Comparison of ENCODE assay signal across 13 mouse cellular contexts in genomic region chr2:148023340-148023806, GRCm38 (mm10). TPM values are rescaled to one million over a fixed set of nuclear protein-coding genes. Genes with fewer than 3 reads are reported as not detected.
DNase-seq lines count a peak whose midpoint lies in the region; ATAC-seq and TF ChIP-seq lines count a peak whose summit lies in the region.
"Had no signal": no experiment of that assay in that cellular context is flagged by ENCODE, and none has a peak within 500 bp of the region (broad histone marks: within the 10 kb centered on the region; RNA-seq: fewer than 3 reads in every experiment).

No protein-coding gene starts in this region.

- H3K36me3 ChIP-seq in hindbrain, embryonic 10.5 days: no peaks in the 10 kb centered on the region
- H3K36me3 ChIP-seq in hindbrain, embryonic 14.5 days (replicated peaks; ENCODE audit: control insufficient read depth, insufficient read depth): no peaks in the 10 kb centered on the region
- no peaks in the 10 kb centered on the region for H3K36me3 ChIP-seq in midbrain, embryonic 11.5 days (ENCODE audit: control insufficient read depth, insufficient read depth, low read length)
- H3K36me3 ChIP-seq in midbrain, postnatal 0 days (ENCODE audit: insufficient read depth, low read length): no peaks in the 10 kb centered on the region
- no peaks in the 10 kb centered on the region for H3K36me3 ChIP-seq in liver, embryonic 16.5 days (ENCODE audit: control insufficient read depth, insufficient read depth)
- H3K36me3 ChIP-seq in stomach, embryonic 15.5 days: no peaks in the 10 kb centered on the region
- H3K36me3 ChIP-seq: embryonic facial prominence, embryonic 15.5 days; G1E had no signal

- no peak; the same call in 1 of the 2 replicates for ATAC-seq in hindbrain, embryonic 14.5 days (ENCODE audit: low FRiP score)
- ATAC-seq in midbrain, embryonic 11.5 days (ENCODE audit: low FRiP score): peak; percentile 82
- ATAC-seq in midbrain, postnatal 0 days (ENCODE audit: low FRiP score): no peak
- no peak for ATAC-seq in liver, embryonic 16.5 days (ENCODE audit: low read depth)
- no peak; the same call in 1 of the 2 replicates for ATAC-seq in stomach, embryonic 15.5 days (ENCODE audit: insufficient read depth, low FRiP score, low read depth)

- WGBS in hindbrain, embryonic 10.5 days: 3% methylated on average over 12 of the region's 12 CpGs
- 1% methylated on average over 12 of the region's 12 CpGs for WGBS in hindbrain, embryonic 14.5 days
- 3% methylated on average over 12 of the region's 12 CpGs for WGBS in midbrain, embryonic 11.5 days
- 4% methylated on average over 12 of the region's 12 CpGs for WGBS in midbrain, postnatal 0 days
- 20% methylated on average over 12 of the region's 12 CpGs for WGBS in liver, embryonic 16.5 days (ENCODE audit: insufficient replicate concordance)
- WGBS in stomach, embryonic 15.5 days: 6% methylated on average over 12 of the region's 12 CpGs

- no peak overlapping the region for H3K4me2 ChIP-seq in hindbrain, embryonic 14.5 days (replicated peaks)
- H3K4me2 ChIP-seq in midbrain, embryonic 11.5 days: no peak overlapping the region; the same call in 1 of the 2 replicates
- H3K4me2 ChIP-seq in midbrain, postnatal 0 days (ENCODE audit: low read depth, low read length, poor library complexity, severe bottlenecking): no peak overlapping the region
- no peak overlapping the region for H3K4me2 ChIP-seq in liver, embryonic 16.5 days (ENCODE audit: low read depth, low read length)
- H3K4me2 ChIP-seq in stomach, embryonic 15.5 days: peak overlapping the region; percentile 29
- H3K4me2 ChIP-seq: embryonic facial prominence, embryonic 15.5 days had no signal

- no peak overlapping the region for H3K27ac ChIP-seq in hindbrain, embryonic 10.5 days
- no peak overlapping the region for H3K27ac ChIP-seq in hindbrain, embryonic 14.5 days
- H3K27ac ChIP-seq in midbrain, embryonic 11.5 days (ENCODE audit: low read depth, low read length): peak overlapping the region; percentile 62; the same call in 1 of the 2 replicates
- H3K27ac ChIP-seq in midbrain, postnatal 0 days (ENCODE audit: low read depth, low read length): no peak overlapping the region
- H3K27ac ChIP-seq in liver, embryonic 16.5 days (ENCODE audit: low read length): peak overlapping the region; percentile 4; the same call in 1 of the 2 replicates
- H3K27ac ChIP-seq in stomach, embryonic 15.5 days: no peak overlapping the region
- H3K27ac ChIP-seq: embryonic facial prominence, embryonic 15.5 days had no signal

- H3K4me3 ChIP-seq in hindbrain, embryonic 10.5 days: no peak overlapping the region
- H3K4me3 ChIP-seq in hindbrain, embryonic 14.5 days (replicated peaks; ENCODE audit: low read length): no peak overlapping the region
- H3K4me3 ChIP-seq in midbrain, embryonic 11.5 days (ENCODE audit: low read depth, low read length): no peak overlapping the region
- H3K4me3 ChIP-seq in midbrain, postnatal 0 days (ENCODE audit: low read depth, low read length): no peak overlapping the region
- no peak overlapping the region for H3K4me3 ChIP-seq in liver, embryonic 16.5 days (ENCODE audit: low read depth, low read length)
- no peak overlapping the region; the same call in 1 of the 2 replicates for H3K4me3 ChIP-seq in stomach, embryonic 15.5 days (replicated peaks)
- H3K4me3 ChIP-seq: embryonic facial prominence, embryonic 15.5 days had no signal

- TF ChIP-seq CTCF in midbrain, postnatal 0 days (IDR thresholded peaks at IDR 0.05): no peak

- peaks cover 39% of the 10 kb centered on the region for H3K4me1 ChIP-seq in hindbrain, embryonic 10.5 days (replicated peaks)
- no peaks in the 10 kb centered on the region for H3K4me1 ChIP-seq in hindbrain, embryonic 14.5 days (replicated peaks; ENCODE audit: control insufficient read depth, insufficient read depth, low read length)
- H3K4me1 ChIP-seq in midbrain, embryonic 11.5 days (ENCODE audit: control insufficient read depth, insufficient read depth, low read length): peaks cover 6% of the 10 kb centered on the region; the same call in 1 of the 2 replicates
- H3K4me1 ChIP-seq in midbrain, postnatal 0 days (ENCODE audit: insufficient read depth, low read length): no peaks in the 10 kb centered on the region
- H3K4me1 ChIP-seq in liver, embryonic 16.5 days (ENCODE audit: control insufficient read depth, low read depth, low read length): no peaks in the 10 kb centered on the region
- peaks cover 7% of the 10 kb centered on the region; the same call in 1 of the 2 replicates for H3K4me1 ChIP-seq in stomach, embryonic 15.5 days
- H3K4me1 ChIP-seq: embryonic facial prominence, embryonic 15.5 days had no signal

- no peak overlapping the region for H3K9ac ChIP-seq in hindbrain, embryonic 14.5 days
- H3K9ac ChIP-seq in midbrain, embryonic 11.5 days (ENCODE audit: low read length): no peak overlapping the region; the same call in 1 of the 2 replicates
- no peak overlapping the region for H3K9ac ChIP-seq in midbrain, postnatal 0 days (replicated peaks; ENCODE audit: low read length, poor library complexity, severe bottlenecking)
- H3K9ac ChIP-seq in liver, embryonic 16.5 days (ENCODE audit: low read depth, low read length): no peak overlapping the region
- no peak overlapping the region for H3K9ac ChIP-seq in stomach, embryonic 15.5 days
- H3K9ac ChIP-seq: embryonic facial prominence, embryonic 15.5 days had no signal

- peaks cover 100% of the 10 kb centered on the region for H3K27me3 ChIP-seq in hindbrain, embryonic 10.5 days (ENCODE audit: insufficient read depth, poor library complexity, severe bottlenecking)
- H3K27me3 ChIP-seq in hindbrain, embryonic 14.5 days (ENCODE audit: control insufficient read depth, insufficient read depth, low read length): peaks cover 99% of the 10 kb centered on the region
- peaks cover 77% of the 10 kb centered on the region for H3K27me3 ChIP-seq in midbrain, embryonic 11.5 days (ENCODE audit: control insufficient read depth, insufficient read depth, low read length)
- peaks cover 89% of the 10 kb centered on the region for H3K27me3 ChIP-seq in midbrain, postnatal 0 days (ENCODE audit: insufficient read depth, low read length)
- H3K27me3 ChIP-seq in liver, embryonic 16.5 days (ENCODE audit: control insufficient read depth, insufficient read depth, low read depth, low read length): peaks cover 3% of the 10 kb centered on the region
- peaks cover 2% of the 10 kb centered on the region for H3K27me3 ChIP-seq in stomach, embryonic 15.5 days (replicated peaks)

- DNase-seq in hindbrain, embryonic 10.5 days (ENCODE audit: low spot score): peak; percentile 34
- no peak for DNase-seq in hindbrain, embryonic 14.5 days (ENCODE audit: low spot score)
- peak; percentile 96 for DNase-seq in midbrain, embryonic 11.5 days (ENCODE audit: low spot score, missing footprints)
- DNase-seq in midbrain, postnatal 0 days (ENCODE audit: low spot score): no peak
- no peak for DNase-seq in ovary, postnatal 14 days (ENCODE audit: low spot score)
- no peak for DNase-seq in gastrocnemius, adult 8-10 months (ENCODE audit: low spot score in 2 of 2)
- DNase-seq: B cell, adult 2 months had no signal

- no peaks in the 10 kb centered on the region for H3K9me3 ChIP-seq in hindbrain, embryonic 10.5 days
- no peaks in the 10 kb centered on the region for H3K9me3 ChIP-seq in hindbrain, embryonic 14.5 days (ENCODE audit: control insufficient read depth, low read length)
- no peaks in the 10 kb centered on the region for H3K9me3 ChIP-seq in midbrain, embryonic 11.5 days (ENCODE audit: control insufficient read depth, low read length)
- H3K9me3 ChIP-seq in midbrain, postnatal 0 days (ENCODE audit: low read length): no peaks in the 10 kb centered on the region
- H3K9me3 ChIP-seq in liver, embryonic 16.5 days (replicated peaks; ENCODE audit: control insufficient read depth, low read length): no peaks in the 10 kb centered on the region
- no peaks in the 10 kb centered on the region for H3K9me3 ChIP-seq in stomach, embryonic 15.5 days
- H3K9me3 ChIP-seq: embryonic facial prominence, embryonic 15.5 days had no signal

RNA-seq across cellular contexts. Expression of gene Foxa2, which starts 23.4 kb away (rescaled TPM):
- 6.1 and 6.4 TPM in 2 replicates for polyA plus RNA-seq in hindbrain, embryonic 10.5 days (2016; fragmentation: Nextera tagmentation; extraction: Ambion mirVana)
- 2.1 and 2.2 TPM in 2 replicates for polyA plus RNA-seq in hindbrain, embryonic 14.5 days (2014; fragmentation: Nextera tagmentation; extraction: Ambion mirVana)
- polyA plus RNA-seq in midbrain, embryonic 11.5 days (2014; fragmentation: Nextera tagmentation; extraction: Ambion mirVana): 15.1 and 17.9 TPM in 2 replicates
- 7.0 and 11.1 TPM in 2 replicates for total RNA-seq in midbrain, postnatal 0 days (2014; rRNA removed)
- polyA plus RNA-seq in midbrain, postnatal 0 days (2015; fragmentation: Nextera tagmentation; extraction: Ambion mirVana): 2.7 and 3.3 TPM in 2 replicates
- polyA plus RNA-seq in liver, embryonic 16.5 days (2015; fragmentation: Nextera tagmentation; extraction: Ambion mirVana): 2.9 and 3.8 TPM in 2 replicates
- 13.0 and 18.4 TPM in 2 replicates for polyA plus RNA-seq in stomach, embryonic 15.5 days (2015; fragmentation: Nextera tagmentation; extraction: Ambion mirVana)
- total RNA-seq in gastrocnemius, adult 8-10 months (2022): not detected
- total RNA-seq: granulocyte monocyte progenitor cell, adult 5-6 weeks; heart, postnatal 25 days had no signal
- polyA plus RNA-seq: G1E had no signal

Comparison
In these comparisons a context has a peak if more than half of its experiments do, and no peak if none do; other contexts are left out.
1. DNase-seq: peak in hindbrain, embryonic 10.5 days (single experiment) and midbrain, embryonic 11.5 days (single experiment); none in hindbrain, embryonic 14.5 days (single experiment), midbrain, postnatal 0 days (single experiment), ovary, postnatal 14 days (single experiment) and gastrocnemius, adult 8-10 months (0 of 2).
2. H3K27ac ChIP-seq: peak in midbrain, embryonic 11.5 days (single experiment) and liver, embryonic 16.5 days (single experiment); none in hindbrain, embryonic 10.5 days (single experiment), hindbrain, embryonic 14.5 days (single experiment), midbrain, postnatal 0 days (single experiment) and stomach, embryonic 15.5 days (single experiment).